Mouse (Mus musculus): Measurements from ENCODE around the gene 2610301B20Rik. TPM values are rescaled to one million over a fixed set of nuclear protein-coding genes. Genes with fewer than 3 reads are reported as not detected.
"Not testable (repeated sequence)": the region's sequence is repeated elsewhere in the genome, so short reads cannot be mapped to it uniquely, and the experiment has no call there.

The 2610301B20Rik gene
- 20.0 and 24.6 TPM in 2 replicates for polyA plus RNA-seq (2015; fragmentation: Nextera tagmentation; extraction: Ambion mirVana)

DNA sequence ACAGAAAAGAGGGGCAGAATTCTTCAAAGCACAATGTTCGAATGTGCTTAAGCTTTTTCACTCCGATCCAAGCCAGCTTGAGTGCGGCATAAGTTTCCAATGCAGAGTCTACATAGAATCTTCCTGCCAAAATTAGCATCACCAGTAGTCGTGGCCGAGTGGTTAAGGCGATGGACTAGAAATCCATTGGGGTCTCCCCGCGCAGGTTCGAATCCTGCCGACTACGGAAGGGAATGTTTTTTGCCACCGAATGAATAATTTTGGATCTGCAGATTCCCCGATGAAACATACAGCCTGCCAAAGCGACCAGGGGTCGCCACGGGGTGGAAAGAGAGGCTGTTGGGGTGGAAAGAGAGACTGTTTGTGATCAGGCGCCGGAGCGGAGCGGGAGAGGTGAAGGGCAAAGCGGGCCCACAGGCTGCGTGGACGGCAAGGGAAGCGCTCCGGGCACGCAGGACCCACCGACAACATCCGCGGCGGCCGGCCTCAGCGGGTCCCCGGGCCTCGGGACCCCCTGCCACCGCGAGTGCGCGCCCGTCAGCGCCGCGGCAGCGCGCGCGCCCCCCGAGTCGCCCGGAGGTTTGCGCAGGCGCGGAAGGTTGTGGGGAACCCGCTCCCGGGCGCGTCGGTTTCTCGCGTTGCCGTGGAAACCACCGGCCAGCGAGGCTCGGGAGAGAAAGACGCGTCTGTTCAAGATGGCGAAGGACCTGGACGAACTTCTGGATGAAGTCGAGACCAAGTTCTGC is at the start of gene 2610301B20Rik:
TSS of gene 2610301B20Rik (plus strand) at position 579 of the 746 bp plus-strand sequence.
- Histone ChIP-seq H3K4me2 (peak within 1 kb of the TSS; percentile 80), H3K4me3 (peak within 1 kb of the TSS; percentile 99), H3K27me3 (no peaks in the 10 kb centered on the region), H3K36me3 (no peaks in the 10 kb centered on the region), H3K9ac (peak within 1 kb of the TSS; percentile 97), H3K27ac (peak within 1 kb of the TSS; percentile 99), H3K9me3 (replicated peaks) (no peaks in the 10 kb centered on the region), H3K4me1 (replicated peaks) (peaks cover 17% of the 10 kb centered on the region)
- ATAC-seq (replicated peaks; ENCODE audit: insufficient number of reproducible peaks, insufficient read depth, low FRiP score, low read depth): peak; percentile 88
- WGBS: under 1% methylated on average over 64 of the region's 68 CpGs

DNA sequence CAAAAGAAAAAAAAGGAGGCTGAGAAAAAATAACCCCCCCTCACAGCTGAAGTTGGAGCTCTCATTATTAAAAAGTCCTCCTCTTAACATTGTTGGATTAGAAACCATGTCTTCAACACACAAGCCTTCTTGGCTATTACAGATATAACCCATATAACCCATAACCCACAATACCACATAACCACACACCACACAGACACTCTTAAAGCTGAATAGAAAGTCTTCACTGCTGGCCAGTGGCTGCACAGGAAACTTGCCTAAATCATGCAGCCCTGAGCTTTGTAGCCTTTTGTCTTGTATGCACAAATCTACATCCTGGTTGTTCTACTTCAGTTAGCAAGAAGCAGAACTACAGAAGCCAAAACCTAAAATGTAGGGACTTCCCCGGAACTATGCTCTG is 41.0 kb upstream of the 2610301B20Rik start:
- Histone ChIP-seq H3K4me3 (no peak overlapping the region), H3K4me1 (replicated peaks) (no peaks in the 10 kb centered on the region), H3K36me3 (no peaks in the 10 kb centered on the region), H3K4me2 (no peak overlapping the region), H3K9me3 (replicated peaks) (no peaks in the 10 kb centered on the region), H3K27ac (no peak overlapping the region), H3K9ac (no peak overlapping the region), H3K27me3 (no peaks in the 10 kb centered on the region)
- ATAC-seq (replicated peaks; ENCODE audit: insufficient number of reproducible peaks, insufficient read depth, low FRiP score, low read depth): no peak
- 98% methylated on average over 1 of the region's 1 CpGs for WGBS

DNA sequence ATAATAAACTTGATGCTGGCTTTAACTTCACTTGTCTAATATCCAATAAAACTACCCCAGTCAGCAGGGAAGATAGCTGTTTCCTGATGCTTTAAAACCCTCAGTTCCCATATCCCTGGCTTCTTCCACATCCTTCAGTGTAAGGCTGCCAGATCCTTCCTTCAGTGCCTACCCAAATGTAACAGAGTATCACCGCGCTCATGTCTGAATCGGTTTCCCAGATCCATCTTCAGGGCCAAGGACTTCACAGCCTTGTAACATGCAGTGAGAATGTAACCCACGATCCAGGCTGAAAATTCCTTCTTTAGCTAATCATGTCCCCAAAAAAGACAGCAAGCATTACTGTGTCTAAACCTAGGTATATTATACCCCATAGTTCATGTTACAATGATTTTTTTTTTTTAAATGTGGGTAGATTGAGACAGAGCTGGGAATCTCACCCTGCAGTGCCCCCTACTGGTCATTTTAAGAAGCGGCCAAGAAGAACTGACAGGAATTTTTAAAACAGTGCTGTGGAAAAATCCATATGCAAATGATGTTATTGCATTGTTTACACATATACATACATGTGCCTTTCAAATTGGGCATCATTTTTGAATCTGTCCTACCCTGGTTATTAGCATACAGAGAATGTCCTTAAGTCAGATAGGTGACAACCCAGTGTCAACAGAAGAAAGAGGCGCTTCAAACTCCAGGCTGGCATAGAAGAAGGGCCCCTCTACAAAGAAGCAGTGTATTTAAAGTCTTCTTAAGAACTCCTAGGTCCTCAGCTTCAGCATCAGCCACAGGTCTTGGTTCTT is 38.8 kb upstream of the 2610301B20Rik start:
- ATAC-seq (replicated peaks; ENCODE audit: insufficient number of reproducible peaks, insufficient read depth, low FRiP score, low read depth): no peak
- H3K9me3 ChIP-seq (replicated peaks): no peaks in the 10 kb centered on the region
- 72% methylated on average over 6 of the region's 6 CpGs for WGBS

DNA sequence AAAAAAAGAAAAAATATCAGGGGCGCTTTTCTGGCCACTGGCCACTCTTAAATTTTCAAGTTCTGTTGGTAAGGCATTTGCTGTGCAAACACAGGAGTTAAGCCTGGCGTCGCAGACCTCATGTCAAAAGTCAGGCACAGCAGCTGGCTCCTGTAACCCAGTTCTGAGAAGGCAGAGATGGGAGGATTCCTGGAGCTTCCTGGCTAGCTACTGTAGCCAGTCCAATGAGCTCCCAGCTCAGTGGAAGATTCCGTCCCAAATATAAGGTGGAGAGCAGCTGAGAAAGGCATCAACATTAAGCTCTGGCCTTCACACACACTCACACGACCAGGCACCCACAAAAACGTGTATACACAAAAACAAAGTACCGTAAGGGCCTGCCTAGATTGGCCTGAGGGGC is 28.4 kb upstream of the 2610301B20Rik start:
- WGBS: 65% methylated on average over 7 of the region's 7 CpGs
- H3K4me1 ChIP-seq (replicated peaks): no peaks in the 10 kb centered on the region
- H3K27me3 ChIP-seq: no peaks in the 10 kb centered on the region
- no peak overlapping the region for H3K4me3 ChIP-seq
- H3K9me3 ChIP-seq (replicated peaks): no peaks in the 10 kb centered on the region
- no peak overlapping the region for H3K4me2 ChIP-seq
- no peak overlapping the region for H3K27ac ChIP-seq
- no peak for ATAC-seq (replicated peaks; ENCODE audit: insufficient number of reproducible peaks, insufficient read depth, low FRiP score, low read depth)
- H3K9ac ChIP-seq: no peak overlapping the region
- no peaks in the 10 kb centered on the region for H3K36me3 ChIP-seq

More for the DNA sequence above, 38.8 kb upstream of the 2610301B20Rik start:
- Histone ChIP-seq H3K4me3 (no peak overlapping the region), H3K4me1 (replicated peaks) (no peaks in the 10 kb centered on the region), H3K4me2 (no peak overlapping the region), H3K27ac (no peak overlapping the region), H3K36me3 (no peaks in the 10 kb centered on the region), H3K27me3 (no peaks in the 10 kb centered on the region), H3K9ac (no peak overlapping the region)

DNA sequence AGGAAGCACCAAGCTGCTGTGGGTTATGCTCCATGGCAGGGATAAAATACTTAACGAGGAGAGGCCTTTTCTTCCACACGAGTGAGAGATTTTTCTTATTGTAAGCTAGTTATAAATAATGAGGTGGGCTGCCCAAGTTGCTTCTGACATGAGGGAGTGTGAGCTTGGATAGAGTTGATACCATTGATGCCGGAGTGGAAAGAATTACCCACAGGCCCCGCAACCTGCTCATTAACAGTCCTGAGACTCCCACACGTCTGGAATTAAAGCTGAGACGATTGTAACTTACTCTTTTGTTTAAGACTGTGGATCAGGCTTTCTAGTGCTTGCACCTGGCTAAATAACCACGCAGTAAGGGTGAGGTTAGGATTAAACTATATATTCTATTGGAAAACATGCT is 24.5 kb upstream of the 2610301B20Rik start:
- H3K4me3 ChIP-seq: no peak overlapping the region
- 65% methylated on average over 7 of the region's 7 CpGs for WGBS
- no peak overlapping the region for H3K9ac ChIP-seq
- no peak overlapping the region for H3K27ac ChIP-seq
- no peaks in the 10 kb centered on the region for H3K4me1 ChIP-seq (replicated peaks)
- H3K9me3 ChIP-seq (replicated peaks): no peaks in the 10 kb centered on the region
- no peak overlapping the region for H3K4me2 ChIP-seq
- H3K27me3 ChIP-seq: no peaks in the 10 kb centered on the region
- no peak for ATAC-seq (replicated peaks; ENCODE audit: insufficient number of reproducible peaks, insufficient read depth, low FRiP score, low read depth)
- no peaks in the 10 kb centered on the region for H3K36me3 ChIP-seq

DNA sequence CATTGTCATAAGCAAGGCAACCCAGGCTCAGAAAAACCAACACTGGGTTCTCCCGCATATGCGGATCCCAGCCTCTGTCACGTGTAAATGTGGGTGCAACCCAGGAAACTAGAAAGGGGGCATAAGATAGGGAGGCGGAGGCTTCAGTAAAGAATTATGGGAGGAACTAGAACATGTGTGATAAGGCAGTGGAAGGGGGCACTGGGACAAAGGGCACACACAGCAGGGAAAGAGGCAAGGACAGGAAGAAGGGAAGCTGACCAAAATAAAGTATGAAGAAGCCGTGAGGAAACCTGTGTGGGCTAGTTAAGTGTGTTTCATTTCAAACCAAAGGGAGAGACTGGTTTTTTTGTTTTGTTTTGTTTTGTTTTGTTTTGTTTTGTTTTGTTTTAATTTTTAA is 23.3 kb upstream of the 2610301B20Rik start:
- WGBS: 61% methylated on average over 5 of the region's 5 CpGs
- no peaks in the 10 kb centered on the region for H3K36me3 ChIP-seq
- no peak overlapping the region for H3K4me3 ChIP-seq

DNA sequence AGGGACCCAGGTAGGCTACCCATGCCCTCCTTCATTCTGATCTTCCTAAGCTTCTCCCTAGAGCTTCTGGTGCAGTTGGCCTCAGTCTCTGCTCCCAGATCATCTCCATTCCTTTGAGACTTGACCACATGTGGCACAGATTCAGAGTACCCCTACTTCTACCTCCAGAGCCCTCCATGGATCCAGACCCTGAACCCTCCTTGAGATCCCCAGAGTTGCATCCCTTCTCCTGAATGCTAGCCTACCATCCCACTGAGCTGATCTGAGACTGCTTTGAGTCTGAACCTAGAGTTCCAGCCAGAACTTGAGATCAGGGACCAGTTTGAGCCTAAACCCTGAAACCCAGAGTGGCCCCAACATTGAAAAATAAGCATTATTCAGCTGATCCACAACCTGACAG is 15.1 kb upstream of the 2610301B20Rik start:
- no peak overlapping the region for H3K27ac ChIP-seq
- ATAC-seq (replicated peaks; ENCODE audit: insufficient number of reproducible peaks, insufficient read depth, low FRiP score, low read depth): no peak
- H3K27me3 ChIP-seq: no peaks in the 10 kb centered on the region
- H3K36me3 ChIP-seq: no peaks in the 10 kb centered on the region
- no peak overlapping the region for H3K4me2 ChIP-seq
- H3K9ac ChIP-seq: no peak overlapping the region
- H3K9me3 ChIP-seq (replicated peaks): no peaks in the 10 kb centered on the region
- 0 out of 2 replicates have a peak, but pooled peaks cover 2% of the 10 kb centered on the region for H3K4me1 ChIP-seq (replicated peaks)
- H3K4me3 ChIP-seq: no peak overlapping the region

More for the DNA sequence above, 23.3 kb upstream of the 2610301B20Rik start:
- Histone ChIP-seq H3K4me1 (replicated peaks) (no peaks in the 10 kb centered on the region), H3K9ac (no peak overlapping the region), H3K27ac (no peak overlapping the region), H3K4me2 (no peak overlapping the region), H3K9me3 (replicated peaks) (no peaks in the 10 kb centered on the region), H3K27me3 (no peaks in the 10 kb centered on the region)
- no peak for ATAC-seq (replicated peaks; ENCODE audit: insufficient number of reproducible peaks, insufficient read depth, low FRiP score, low read depth)

DNA sequence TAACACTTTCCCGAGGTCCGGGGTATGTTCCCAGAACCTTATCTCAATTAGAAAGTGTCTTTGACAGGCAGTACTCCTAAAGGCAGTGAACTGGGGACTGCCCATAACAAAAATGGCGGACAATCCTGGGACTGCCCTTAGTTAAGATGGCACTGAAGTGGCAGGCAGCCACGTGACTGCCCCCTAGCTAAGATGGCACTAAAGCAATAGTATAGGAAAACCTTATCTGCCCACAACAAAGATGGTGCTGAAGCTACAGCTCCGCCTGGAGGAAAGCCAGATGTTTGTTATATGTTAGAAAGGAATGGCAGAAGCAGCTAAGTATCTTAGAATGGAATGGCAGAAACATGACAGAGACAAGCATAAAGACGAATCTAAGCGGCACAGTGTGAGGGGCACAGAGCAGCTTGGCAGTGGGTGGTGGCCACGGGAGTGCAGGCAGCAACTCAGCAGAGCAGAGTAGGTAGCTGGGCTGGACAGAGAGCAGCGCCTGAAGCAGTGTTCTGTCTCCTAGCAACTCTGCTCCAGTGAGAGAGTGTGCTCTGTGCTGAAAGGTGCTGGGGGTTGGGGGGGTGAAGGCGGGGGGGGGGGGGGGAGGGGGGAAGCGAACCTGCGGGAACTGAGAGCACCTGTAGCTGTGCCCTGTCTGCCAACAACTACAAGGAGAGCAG is 14.3 kb upstream of the 2610301B20Rik start:
- 46% methylated on average over 9 of the region's 12 CpGs for WGBS
- no peaks in the 10 kb centered on the region for H3K36me3 ChIP-seq
- 0 out of 2 replicates have a peak, but pooled peaks have one; percentile 39 for ATAC-seq (replicated peaks; ENCODE audit: insufficient number of reproducible peaks, insufficient read depth, low FRiP score, low read depth)
- H3K4me3 ChIP-seq: no peak overlapping the region
- H3K4me1 ChIP-seq (replicated peaks): 0 out of 2 replicates have a peak, but pooled peaks cover 2% of the 10 kb centered on the region
- peak overlapping the region; percentile 34 for H3K4me2 ChIP-seq
- no peaks in the 10 kb centered on the region for H3K9me3 ChIP-seq (replicated peaks)
- no peak overlapping the region for H3K9ac ChIP-seq
- no peak overlapping the region for H3K27ac ChIP-seq
- H3K27me3 ChIP-seq: no peaks in the 10 kb centered on the region

DNA sequence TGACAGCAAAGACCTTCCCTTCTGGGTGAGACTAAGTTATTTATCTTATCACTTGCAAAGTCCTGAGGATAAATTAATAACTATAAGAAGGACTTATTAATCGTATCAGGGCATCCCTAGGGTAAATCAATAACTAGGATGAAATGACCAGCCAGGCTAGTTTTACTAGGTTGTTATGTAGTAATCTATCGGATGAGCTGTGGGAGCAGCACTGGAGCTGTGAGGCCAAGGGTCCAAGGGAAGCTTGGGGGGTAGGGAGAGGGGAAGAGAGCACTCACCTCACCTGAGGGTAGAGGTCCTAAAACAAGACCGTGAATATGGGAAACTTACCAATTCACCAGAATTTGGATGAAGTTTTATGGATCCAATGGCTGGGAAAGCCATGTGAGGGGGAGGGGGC is 13.5 kb upstream of the 2610301B20Rik start:
- 77% methylated on average over 3 of the region's 3 CpGs for WGBS
- 0 out of 2 replicates have a peak, but pooled peaks cover 2% of the 10 kb centered on the region for H3K4me1 ChIP-seq (replicated peaks)
- H3K4me2 ChIP-seq: no peak overlapping the region
- H3K9me3 ChIP-seq (replicated peaks): no peaks in the 10 kb centered on the region
- no peak overlapping the region for H3K4me3 ChIP-seq
- no peak overlapping the region for H3K9ac ChIP-seq
- ATAC-seq (replicated peaks; ENCODE audit: insufficient number of reproducible peaks, insufficient read depth, low FRiP score, low read depth): no peak
- H3K27ac ChIP-seq: no peak overlapping the region
- no peaks in the 10 kb centered on the region for H3K36me3 ChIP-seq
- no peaks in the 10 kb centered on the region for H3K27me3 ChIP-seq

DNA sequence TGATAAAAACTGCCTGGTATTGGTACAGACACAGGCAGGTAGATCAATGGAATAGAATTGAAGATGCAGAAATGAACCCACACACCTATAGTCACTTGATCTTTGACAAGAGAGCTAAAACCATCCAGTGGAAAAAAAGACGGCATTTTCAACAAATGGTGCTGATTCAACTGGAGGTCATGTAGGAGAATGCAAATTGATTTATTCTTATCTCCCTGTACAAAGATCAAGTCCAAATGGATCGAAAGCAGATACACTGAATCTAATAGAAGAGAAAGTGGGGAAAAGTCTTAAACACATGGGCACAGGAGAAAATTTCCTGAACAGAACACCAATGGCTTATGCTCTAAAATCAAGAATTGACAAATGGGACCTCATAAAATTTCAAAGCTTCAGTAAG is 11.4 kb upstream of the 2610301B20Rik start:
- not testable (repeated sequence) for H3K4me1 ChIP-seq (replicated peaks); H3K9ac ChIP-seq; H3K9me3 ChIP-seq (replicated peaks); H3K4me3 ChIP-seq; H3K4me2 ChIP-seq; ATAC-seq (replicated peaks; ENCODE audit: insufficient number of reproducible peaks, insufficient read depth, low FRiP score, low read depth); H3K27me3 ChIP-seq; H3K36me3 ChIP-seq; H3K27ac ChIP-seq
- 84% methylated on average over 2 of the region's 2 CpGs for WGBS

DNA sequence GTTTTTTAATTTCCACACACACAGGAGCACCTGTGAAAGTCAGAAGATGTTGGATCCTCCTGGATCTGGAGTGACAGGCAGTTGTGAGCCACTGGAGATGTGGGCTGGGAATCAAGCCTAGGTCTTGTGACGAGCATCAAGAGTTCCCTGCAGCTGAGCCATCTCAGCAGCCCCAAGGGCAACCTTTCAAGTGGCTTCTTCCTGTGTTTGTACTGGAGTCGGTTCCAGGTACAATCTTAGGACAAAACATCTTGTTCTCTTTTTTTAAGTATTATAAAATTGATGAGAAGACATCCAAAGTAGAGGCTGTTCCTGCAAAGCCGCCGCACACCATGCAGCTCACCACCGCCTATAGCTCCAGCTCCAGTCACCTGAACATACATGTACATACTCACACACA is 2.1 kb upstream of the 2610301B20Rik start:
- 75% methylated on average over 5 of the region's 5 CpGs for WGBS
- no peaks in the 10 kb centered on the region for H3K9me3 ChIP-seq (replicated peaks)
- no peaks in the 10 kb centered on the region for H3K27me3 ChIP-seq
- no peaks in the 10 kb centered on the region for H3K36me3 ChIP-seq
- H3K4me2 ChIP-seq: no peak overlapping the region
- peaks cover 17% of the 10 kb centered on the region for H3K4me1 ChIP-seq (replicated peaks)
- no peak overlapping the region for H3K4me3 ChIP-seq
- no peak for ATAC-seq (replicated peaks; ENCODE audit: insufficient number of reproducible peaks, insufficient read depth, low FRiP score, low read depth)
- no peak overlapping the region for H3K27ac ChIP-seq
- H3K9ac ChIP-seq: no peak overlapping the region

All from heart, embryonic 15.5 days (tissue).